Mouse (Mus musculus) forebrain, embryonic 13.5 days (tissue): ENCODE data around the gene Siah1b. TPM values are rescaled to one million over a fixed set of nuclear protein-coding genes. Genes with fewer than 3 reads are reported as not detected.

Experiments used
- ATAC-seq: fragments of 200-750 bp; cut with Nextera tagmentation; 2 replicates; pipeline ENCODE4 v1.8.0; 2017
- H3K27ac ChIP-seq: fragments of 300-500 bp; sonication (generic); 2 replicates; pipeline ENCODE4 v1.5.1; 2015; ENCODE audit warnings: inconsistent platforms, mild to moderate bottlenecking, moderate library complexity
- H3K27me3 ChIP-seq: fragments of 300-500 bp; sonication (generic); 2 replicates; pipeline ENCODE4 v1.6.1; 2015; ENCODE audit warnings: mild to moderate bottlenecking, inconsistent platforms
- H3K36me3 ChIP-seq: fragments of 300-500 bp; sonication (generic); 2 replicates; pipeline ENCODE4 v1.6.1; 2015; ENCODE audit warnings: mild to moderate bottlenecking, inconsistent platforms; ENCODE audit not compliant: poor library complexity, severe bottlenecking
- H3K4me1 ChIP-seq: fragments of 300-500 bp; sonication (generic); 2 replicates; pipeline ENCODE4 v1.6.1; 2015; ENCODE audit warnings: inconsistent platforms
- H3K4me2 ChIP-seq: fragments of 300-500 bp; sonication (generic); 2 replicates; pipeline ENCODE4 v1.6.1; 2015; ENCODE audit warnings: inconsistent platforms, mild to moderate bottlenecking, moderate library complexity
- H3K4me3 ChIP-seq: fragments of 300-500 bp; sonication (generic); 2 replicates; pipeline ENCODE4 v1.5.1; 2015; ENCODE audit warnings: mild to moderate bottlenecking, inconsistent platforms
- H3K9ac ChIP-seq: fragments of 300-500 bp; sonication (generic); 2 replicates; pipeline ENCODE4 v1.6.1; 2015; ENCODE audit warnings: mild to moderate bottlenecking, inconsistent platforms
- H3K9me3 ChIP-seq: fragments of 300-500 bp; sonication (generic); replicated peaks from 2 replicates; pipeline ENCODE4 v1.6.1; 2016; ENCODE audit warnings: inconsistent platforms
- WGBS: fragments of 180-500 bp; shearing (Covaris S2); methylation state at CpG from one replicate; pipeline ENCODE4 v1.1.7; 2015; 5-methylcytosine and 5-hydroxymethylcytosine counted together
- polyA plus RNA-seq: library from polyadenylated mRNA; unstranded; fragments of >200 nt; fragmentation: Nextera tagmentation; extraction: Ambion mirVana; gene quantifications from 2 replicates; pipeline ENCODE4 v1.2.1, GENCODE M21; 2015

Siah1b gene
- 36.6 and 41.5 TPM in 2 replicates for polyA plus RNA-seq

DNA sequence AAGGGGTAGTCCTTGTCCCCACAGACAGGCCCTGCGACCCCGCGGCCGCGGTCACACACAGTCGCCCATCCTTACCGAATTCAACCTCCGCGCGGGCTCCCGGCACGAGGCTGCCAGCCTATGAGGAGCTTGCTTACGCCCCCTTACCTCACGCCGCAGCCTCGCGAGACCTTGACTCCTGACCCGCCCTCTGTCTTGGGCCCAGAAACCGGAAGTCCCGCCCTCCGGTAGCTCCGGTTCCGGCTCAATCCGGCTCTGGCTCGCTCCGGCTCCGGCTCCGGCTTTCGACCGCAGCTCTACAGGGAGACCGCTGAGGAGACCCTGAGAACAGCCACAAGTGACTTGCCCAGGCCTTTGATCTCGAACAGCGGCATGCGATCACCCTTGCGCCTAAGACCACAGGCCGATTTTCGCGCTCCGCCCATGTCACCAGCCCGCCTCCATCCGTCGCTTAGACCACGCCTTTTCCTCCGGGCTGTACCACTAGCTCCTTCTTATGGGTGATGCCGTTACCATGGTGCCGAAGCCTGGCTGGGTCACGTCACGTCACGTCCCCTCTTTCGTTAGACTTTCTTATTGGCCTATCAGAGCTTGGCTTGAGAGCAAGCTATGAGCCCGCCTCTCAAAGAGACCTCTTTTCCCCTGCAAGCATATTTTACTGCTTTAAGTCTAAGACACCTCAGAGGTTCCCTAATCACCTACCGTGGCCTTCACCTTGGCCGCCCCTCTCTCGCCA, at the start of gene Siah1b:
TSS of gene Siah1b (minus strand) at position 454 of the 736 bp plus-strand sequence.
- Histone ChIP-seq H3K36me3 (peaks cover 9% of the 10 kb centered on the region; the same call in 1 of the 2 replicates), H3K27ac (peak within 1 kb of the TSS; percentile 80), H3K27me3 (no peaks in the 10 kb centered on the region), H3K9ac (peak within 1 kb of the TSS; percentile 62), H3K4me1 (no peaks in the 10 kb centered on the region), H3K4me2 (peak within 1 kb of the TSS; percentile 63), H3K4me3 (peak within 1 kb of the TSS; percentile 57), H3K9me3 (no peaks in the 10 kb centered on the region)
- ATAC-seq = peak; percentile 99
- WGBS = 32% methylated on average over 47 of the region's 54 CpGs

GRCm38 (mm10) chrX:164123942-164124341, 47.6 kb upstream of the Siah1b start:
- H3K4me1 ChIP-seq = no peaks in the 10 kb centered on the region
- H3K36me3 ChIP-seq = no peaks in the 10 kb centered on the region
- no peaks in the 10 kb centered on the region for H3K9me3 ChIP-seq
- H3K4me2 ChIP-seq = no peak overlapping the region
- WGBS = 95% methylated on average over 3 of the region's 3 CpGs
- H3K9ac ChIP-seq = no peak overlapping the region
- no peak overlapping the region for H3K27ac ChIP-seq
- no peak overlapping the region for H3K4me3 ChIP-seq
- no peak for ATAC-seq
- H3K27me3 ChIP-seq = no peaks in the 10 kb centered on the region

DNA sequence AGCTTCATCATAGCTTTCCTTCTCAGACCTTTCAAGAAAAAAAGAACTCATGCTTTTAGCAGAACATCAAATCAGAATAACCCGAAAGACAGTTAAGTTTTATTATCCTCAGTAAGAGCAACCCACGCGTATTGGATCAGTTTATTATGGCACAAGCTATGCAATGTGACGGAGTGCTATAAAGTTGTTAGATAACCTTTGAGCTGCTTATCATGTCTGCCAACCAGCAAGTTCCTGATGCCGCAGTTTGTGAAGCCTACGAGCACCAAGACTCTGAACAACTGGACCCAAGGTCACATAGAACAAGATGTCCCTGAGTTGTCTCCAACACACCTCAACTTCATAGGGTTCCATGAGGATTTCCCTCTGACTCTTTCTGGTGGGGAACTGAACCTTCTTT, 37.5 kb upstream of the Siah1b start:
- Histone ChIP-seq H3K27ac (no peak overlapping the region), H3K9me3 (no peaks in the 10 kb centered on the region), H3K9ac (no peak overlapping the region), H3K36me3 (no peaks in the 10 kb centered on the region), H3K27me3 (no peaks in the 10 kb centered on the region; the same call in 1 of the 2 replicates), H3K4me2 (no peak overlapping the region), H3K4me1 (no peaks in the 10 kb centered on the region), H3K4me3 (no peak overlapping the region)
- no peak for ATAC-seq
- WGBS = 90% methylated on average over 6 of the region's 6 CpGs

- Histone ChIP-seq H3K27me3 (no peaks in the 10 kb centered on the region; the same call in 1 of the 2 replicates), H3K36me3 (no peaks in the 10 kb centered on the region), H3K4me3 (no peak overlapping the region), H3K9me3 (no peaks in the 10 kb centered on the region), H3K27ac (no peak overlapping the region), H3K4me1 (no peaks in the 10 kb centered on the region), H3K9ac (no peak overlapping the region), H3K4me2 (no peak overlapping the region)
- 79% methylated on average over 3 of the region's 3 CpGs for WGBS
- ATAC-seq = no peak
Measured at GRCm38 (mm10) chrX:164111146-164111545, 34.9 kb upstream of the Siah1b start.

DNA sequence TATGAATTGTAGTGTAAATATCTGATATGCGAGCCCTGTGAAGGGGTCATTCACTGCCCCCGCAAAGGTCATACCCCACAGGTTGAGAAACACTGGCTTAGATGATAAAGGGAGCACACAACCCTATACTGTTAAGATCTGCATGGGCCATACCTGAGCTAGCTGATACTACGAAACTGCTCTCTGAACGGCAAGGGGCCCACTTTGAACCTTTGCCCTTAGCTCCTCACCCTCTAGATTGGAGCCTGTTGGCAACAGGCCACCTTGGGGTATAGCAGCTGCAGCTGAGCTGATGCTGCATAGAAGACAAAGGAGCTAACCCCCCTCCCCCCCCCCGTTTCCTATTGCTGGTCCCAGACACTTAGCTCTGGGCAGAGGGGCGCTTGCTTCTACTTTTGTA, 26.4 kb upstream of the Siah1b start:
- H3K27me3 ChIP-seq = peaks cover 6% of the 10 kb centered on the region; the same call in 1 of the 2 replicates
- ATAC-seq = peak; percentile 36; the same call in 1 of the 2 replicates
- WGBS = 62% methylated on average over 6 of the region's 6 CpGs
- H3K4me3 ChIP-seq = no peak overlapping the region
- no peaks in the 10 kb centered on the region for H3K36me3 ChIP-seq
- no peak overlapping the region for H3K27ac ChIP-seq
- H3K4me1 ChIP-seq = peaks cover 4% of the 10 kb centered on the region; the same call in 1 of the 2 replicates
- no peaks in the 10 kb centered on the region for H3K9me3 ChIP-seq
- H3K9ac ChIP-seq = no peak overlapping the region
- H3K4me2 ChIP-seq = no peak overlapping the region

- Histone ChIP-seq H3K4me3 (no peak overlapping the region), H3K4me2 (no peak overlapping the region), H3K9ac (no peak overlapping the region), H3K9me3 (no peaks in the 10 kb centered on the region), H3K36me3 (no peaks in the 10 kb centered on the region), H3K4me1 (peaks cover 4% of the 10 kb centered on the region; the same call in 1 of the 2 replicates), H3K27me3 (peaks cover 6% of the 10 kb centered on the region; the same call in 1 of the 2 replicates), H3K27ac (no peak overlapping the region)
- WGBS = 85% methylated on average over 7 of the region's 7 CpGs
- no peak for ATAC-seq
Measured at GRCm38 (mm10) chrX:164102198-164102597, 25.9 kb upstream of the Siah1b start.

GRCm38 (mm10) chrX:164101483-164101882, 25.2 kb upstream of the Siah1b start:
- Histone ChIP-seq H3K9me3 (no peaks in the 10 kb centered on the region), H3K4me2 (no peak overlapping the region), H3K4me1 (peaks cover 4% of the 10 kb centered on the region; the same call in 1 of the 2 replicates), H3K27me3 (peaks cover 6% of the 10 kb centered on the region; the same call in 1 of the 2 replicates), H3K4me3 (no peak overlapping the region), H3K36me3 (no peaks in the 10 kb centered on the region), H3K27ac (no peak overlapping the region), H3K9ac (no peak overlapping the region)
- no peak for ATAC-seq

GRCm38 (mm10) chrX:164095838-164096237, 19.5 kb upstream of the Siah1b start:
- Histone ChIP-seq H3K9me3 (no peaks in the 10 kb centered on the region), H3K9ac (no peak overlapping the region), H3K27me3 (peaks cover 10% of the 10 kb centered on the region; the same call in 1 of the 2 replicates), H3K4me1 (no peaks in the 10 kb centered on the region), H3K4me2 (no peak overlapping the region), H3K27ac (no peak overlapping the region), H3K36me3 (no peaks in the 10 kb centered on the region), H3K4me3 (no peak overlapping the region)
- ATAC-seq = no peak
- 71% methylated on average over 2 of the region's 2 CpGs for WGBS

- Histone ChIP-seq H3K27ac (no peak overlapping the region), H3K4me2 (no peak overlapping the region), H3K27me3 (peaks cover 20% of the 10 kb centered on the region; the same call in 1 of the 2 replicates), H3K4me3 (no peak overlapping the region), H3K4me1 (no peaks in the 10 kb centered on the region), H3K9ac (no peak overlapping the region), H3K9me3 (no peaks in the 10 kb centered on the region), H3K36me3 (no peaks in the 10 kb centered on the region)
- ATAC-seq = no peak
- WGBS = 81% methylated on average over 5 of the region's 5 CpGs
Measured at GRCm38 (mm10) chrX:164093435-164093834, 17.1 kb upstream of the Siah1b start.

DNA sequence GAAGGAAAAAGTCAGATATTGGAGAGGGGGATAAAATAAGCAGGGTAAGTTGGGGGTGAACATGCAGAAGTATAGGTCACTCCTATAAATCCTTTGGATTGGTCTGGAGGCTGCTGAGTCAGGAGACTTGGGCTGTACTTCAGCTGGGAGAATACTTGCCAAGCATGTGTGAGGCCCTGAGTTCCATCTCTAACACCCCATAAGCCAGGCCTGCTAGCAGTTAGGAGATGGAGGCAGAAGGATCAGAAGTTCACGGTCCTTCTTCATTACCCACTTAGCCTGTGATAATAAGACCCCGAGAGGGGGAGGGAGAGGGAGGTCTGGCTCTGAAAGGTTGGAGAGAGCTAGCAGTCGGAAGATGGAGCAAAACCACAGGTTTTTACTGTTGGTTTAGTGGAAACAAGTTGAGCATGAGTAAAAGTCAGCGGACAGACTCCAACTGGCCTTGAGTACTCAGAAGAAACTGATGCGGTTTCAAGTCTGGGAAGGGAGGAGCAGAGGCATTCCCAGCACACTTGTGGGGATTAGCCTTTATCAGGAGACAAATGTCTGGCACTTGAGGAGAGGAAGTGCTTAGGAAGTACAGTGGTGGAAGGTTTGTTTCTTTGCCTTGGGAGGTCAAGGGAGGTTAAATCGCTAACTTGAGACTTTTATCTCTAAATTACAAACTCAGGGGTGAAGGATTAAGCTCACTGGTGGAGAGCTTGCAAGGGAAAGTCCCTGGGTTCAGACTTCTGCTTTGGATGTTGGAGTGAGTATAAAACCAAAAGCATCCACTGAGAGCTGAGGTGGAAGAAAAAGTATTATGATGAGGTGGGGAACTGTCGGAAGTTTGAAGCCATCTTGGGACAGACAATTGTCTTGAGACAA, 16.2 kb upstream of the Siah1b start:
- Histone ChIP-seq H3K9me3 (no peaks in the 10 kb centered on the region), H3K4me3 (no peak overlapping the region), H3K9ac (no peak overlapping the region), H3K4me1 (no peaks in the 10 kb centered on the region), H3K27ac (no peak overlapping the region), H3K36me3 (no peaks in the 10 kb centered on the region), H3K4me2 (no peak overlapping the region), H3K27me3 (peaks cover 20% of the 10 kb centered on the region; the same call in 1 of the 2 replicates)
- WGBS = 49% methylated on average over 7 of the region's 7 CpGs
- no peak for ATAC-seq

DNA sequence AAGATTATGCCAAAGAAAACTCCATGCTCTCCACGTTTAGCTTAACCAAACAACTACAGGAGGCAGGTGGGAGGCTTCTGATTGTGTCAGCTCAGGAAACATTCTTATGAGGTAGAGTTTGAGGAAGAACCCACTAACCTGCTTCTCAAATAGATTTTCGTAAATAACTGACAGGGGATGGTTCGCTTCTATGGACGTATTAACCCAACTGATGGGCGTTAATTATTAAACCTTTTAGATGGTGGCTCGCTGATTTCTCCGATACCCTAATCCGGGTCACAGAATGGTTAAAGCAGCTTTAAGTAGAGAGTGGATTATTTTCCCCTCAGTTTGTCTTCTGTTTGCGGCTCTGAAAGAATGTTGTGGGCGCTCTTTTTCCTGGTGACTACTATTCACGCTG, 13.6 kb upstream of the Siah1b start:
- H3K4me3 ChIP-seq = no peak overlapping the region
- H3K9ac ChIP-seq = no peak overlapping the region
- ATAC-seq = no peak
- H3K27me3 ChIP-seq = peaks cover 20% of the 10 kb centered on the region; the same call in 1 of the 2 replicates
- WGBS = 53% methylated on average over 11 of the region's 11 CpGs
- H3K4me1 ChIP-seq = no peaks in the 10 kb centered on the region
- H3K36me3 ChIP-seq = no peaks in the 10 kb centered on the region
- H3K9me3 ChIP-seq = no peaks in the 10 kb centered on the region
- H3K27ac ChIP-seq = no peak overlapping the region
- H3K4me2 ChIP-seq = no peak overlapping the region

GRCm38 (mm10) chrX:164088582-164088981, 12.3 kb upstream of the Siah1b start, which contains the start of gene Cltrn:
Cltrn (plus strand) TSS chrX:164088830.
- Histone ChIP-seq H3K4me1 (no peaks in the 10 kb centered on the region), H3K4me2 (no peak within 1 kb of the TSS), H3K27me3 (peaks cover 20% of the 10 kb centered on the region; the same call in 1 of the 2 replicates), H3K9ac (no peak within 1 kb of the TSS), H3K36me3 (no peaks in the 10 kb centered on the region), H3K4me3 (no peak within 1 kb of the TSS), H3K27ac (no peak within 1 kb of the TSS), H3K9me3 (no peaks in the 10 kb centered on the region)
- 93% methylated on average over 4 of the region's 4 CpGs for WGBS
- ATAC-seq = no peak
